Mouse (Mus musculus) liver, adult 2 months (tissue): ENCODE data around the gene Nfia.

Source experiments
- CTCF ChIP-seq: fragments of 200-500 bp; IDR thresholded peaks from 2 replicates; pipeline ENCODE4 v1.5.1; 2011; ENCODE audit warnings: low read depth, low read length, control low read depth
- POLR2A ChIP-seq: fragments of 200-500 bp; IDR thresholded peaks from 2 replicates; pipeline ENCODE4 v1.6.1; 2011; ENCODE audit warnings: low read length, control low read depth; ENCODE audit not compliant: insufficient read depth; ENCODE audit errors: extremely low read depth

DNA sequence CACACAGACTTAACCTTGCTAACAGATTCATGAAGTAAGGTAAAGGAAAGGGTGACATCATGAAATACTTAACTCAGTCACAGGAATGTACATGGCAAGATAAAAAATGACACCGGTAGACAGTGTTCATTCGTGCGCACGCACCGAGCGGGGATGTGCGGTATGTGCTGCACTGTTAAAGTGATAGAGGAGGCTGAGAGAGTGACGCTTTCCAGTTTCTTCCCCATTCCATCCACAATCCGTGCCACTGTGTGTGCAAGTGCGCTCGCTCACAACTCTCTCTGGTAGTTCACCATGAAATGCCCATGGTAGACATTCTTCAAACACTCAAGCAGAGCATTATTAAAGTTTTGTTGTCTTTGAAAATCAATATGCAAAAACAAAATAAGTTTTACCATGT is 218.9 kb downstream of the Nfia start:
- TF ChIP-seq CTCF = no peak
- TF ChIP-seq POLR2A = no peak
